Mouse (Mus musculus) forebrain, embryonic 11.5 days (tissue): Measurements from ENCODE around the gene Nt5c3b. TPM values are rescaled to one million over a fixed set of nuclear protein-coding genes. Genes with fewer than 3 reads are reported as not detected.
A peak's percentile ranks its signal among the peaks of the same experiment; 100 is the strongest.

Experiments used
- ATAC-seq: fragments of 200-750 bp; cut with Nextera tagmentation; replicated peaks from 2 replicates; pipeline ENCODE4 v1.8.0; 2017; ENCODE audit warnings: moderate TSS enrichment; ENCODE audit not compliant: low FRiP score
- DNase-seq: peaks from one replicate; pipeline ENCODE4 v3.0.0-alpha.2; 2017; ENCODE audit warnings: low spot score
- H3K27ac ChIP-seq: fragments of 300-500 bp; sonication (generic); 2 replicates; pipeline ENCODE4 v1.5.1; 2014; ENCODE audit warnings: low read depth, low read length
- H3K27me3 ChIP-seq: fragments of 300-500 bp; sonication (generic); 2 replicates; pipeline ENCODE4 v1.6.1; 2014; ENCODE audit warnings: mild to moderate bottlenecking, low read length, mixed read lengths; ENCODE audit not compliant: control insufficient read depth, insufficient read depth
- H3K36me3 ChIP-seq: fragments of 300-500 bp; sonication (generic); 2 replicates; pipeline ENCODE4 v1.6.1; 2014; ENCODE audit warnings: mild to moderate bottlenecking, low read length, moderate library complexity, mixed read lengths; ENCODE audit not compliant: control insufficient read depth, insufficient read depth
- H3K4me1 ChIP-seq: fragments of 300-500 bp; sonication (generic); replicated peaks from 2 replicates; pipeline ENCODE4 v1.6.1; 2014; ENCODE audit warnings: low read length, mixed read lengths; ENCODE audit not compliant: control insufficient read depth, insufficient read depth
- H3K4me2 ChIP-seq: fragments of 300-500 bp; sonication (generic); 2 replicates; pipeline ENCODE4 v1.6.1; 2014; ENCODE audit warnings: low read depth, mild to moderate bottlenecking, low read length, moderate library complexity, mixed read lengths; ENCODE audit not compliant: severe bottlenecking
- H3K4me3 ChIP-seq: fragments of 300-500 bp; sonication (generic); 2 replicates; pipeline ENCODE4 v1.5.1; 2014; ENCODE audit warnings: low read depth, low read length
- H3K9ac ChIP-seq: fragments of 300-500 bp; sonication (generic); 2 replicates; pipeline ENCODE4 v1.6.1; 2014; ENCODE audit warnings: low read length
- H3K9me3 ChIP-seq: fragments of 300-500 bp; sonication (generic); 2 replicates; pipeline ENCODE4 v1.6.1; 2016; ENCODE audit warnings: low read length, mixed read lengths; ENCODE audit not compliant: control insufficient read depth
- WGBS: fragments of 180-500 bp; shearing (Covaris S2); extraction: QIAGEN DNeasy Blood & Tissue Kit; methylation state at CpG from one replicate; pipeline ENCODE4 v1.1.7; 2014; 5-methylcytosine and 5-hydroxymethylcytosine counted together
- polyA plus RNA-seq: library from polyadenylated mRNA; unstranded; fragments of >200 nt; fragmentation: Nextera tagmentation; extraction: Ambion mirVana; gene quantifications from 2 replicates; pipeline ENCODE4 v1.2.1, GENCODE M21; 2014

Nt5c3b gene
- polyA plus RNA-seq, 1 experiment from 2014 or later, result 104 TPM

GRCm38 (mm10) chr11:100399320-100399719, 42.3 kb downstream of the Nt5c3b start:
- Histone ChIP-seq H3K4me2 (no peak overlapping the region), H3K9me3 (no peaks in the 10 kb centered on the region), H3K27ac (no peak overlapping the region), H3K4me1 (peaks cover 3% of the 10 kb centered on the region; the same call in 1 of the 2 replicates), H3K4me3 (no peak overlapping the region), H3K9ac (no peak overlapping the region), H3K36me3 (no peaks in the 10 kb centered on the region), H3K27me3 (peaks cover 19% of the 10 kb centered on the region)
- no peak for ATAC-seq
- WGBS, result 83% methylated on average over 9 of the region's 9 CpGs
- DNase-seq, result no peak

GRCm38 (mm10) chr11:100398517-100398916, 43.1 kb downstream of the Nt5c3b start:
- no peak overlapping the region for H3K4me3 ChIP-seq
- peaks cover 3% of the 10 kb centered on the region; the same call in 1 of the 2 replicates for H3K4me1 ChIP-seq
- no peak for ATAC-seq
- no peaks in the 10 kb centered on the region for H3K9me3 ChIP-seq
- no peak for DNase-seq
- peaks cover 19% of the 10 kb centered on the region for H3K27me3 ChIP-seq
- H3K9ac ChIP-seq, result no peak overlapping the region
- 93% methylated on average over 7 of the region's 7 CpGs for WGBS
- H3K27ac ChIP-seq, result no peak overlapping the region
- H3K4me2 ChIP-seq, result no peak overlapping the region
- H3K36me3 ChIP-seq, result no peaks in the 10 kb centered on the region

GRCm38 (mm10) chr11:100397600-100398389, 43.8 kb downstream of the Nt5c3b start, which contains the start of gene Jup:
Gene Jup, minus strand, starts transcription at chr11:100397763.
- H3K9ac ChIP-seq, result peak within 1 kb of the TSS; percentile 66
- DNase-seq, result peak; percentile 99
- peaks cover 3% of the 10 kb centered on the region; the same call in 1 of the 2 replicates for H3K4me1 ChIP-seq
- H3K9me3 ChIP-seq, result no peaks in the 10 kb centered on the region
- WGBS, result under 1% methylated on average over 37 of the region's 37 CpGs
- H3K4me3 ChIP-seq, result peak within 1 kb of the TSS; percentile 55
- no peak within 1 kb of the TSS; the same call in 1 of the 2 replicates for H3K27ac ChIP-seq
- no peaks in the 10 kb centered on the region for H3K36me3 ChIP-seq
- ATAC-seq, result peak; percentile 98
- H3K4me2 ChIP-seq, result peak within 1 kb of the TSS; percentile 70
- H3K27me3 ChIP-seq, result peaks cover 19% of the 10 kb centered on the region

- Histone ChIP-seq H3K9me3 (no peaks in the 10 kb centered on the region), H3K27ac (no peak overlapping the region; the same call in 1 of the 2 replicates), H3K27me3 (peaks cover 19% of the 10 kb centered on the region), H3K4me2 (peak overlapping the region; percentile 70), H3K9ac (peak overlapping the region; percentile 66), H3K36me3 (no peaks in the 10 kb centered on the region), H3K4me1 (peaks cover 3% of the 10 kb centered on the region; the same call in 1 of the 2 replicates), H3K4me3 (peak overlapping the region; percentile 55)
- DNase-seq (no peak), ATAC-seq (no peak; the same call in 1 of the 2 replicates)
- WGBS, result 3% methylated on average over 42 of the region's 42 CpGs
These were observed 44.6 kb downstream of the Nt5c3b start for GRCm38 (mm10) chr11:100396886-100397599.

GRCm38 (mm10) chr11:100395861-100396631, 45.6 kb downstream of the Nt5c3b start:
- no peak overlapping the region for H3K27ac ChIP-seq
- ATAC-seq, result no peak
- H3K4me3 ChIP-seq, result peak overlapping the region; percentile 55; the same call in 1 of the 2 replicates
- peaks cover 3% of the 10 kb centered on the region; the same call in 1 of the 2 replicates for H3K4me1 ChIP-seq
- 29% methylated on average over 17 of the region's 17 CpGs for WGBS
- no peaks in the 10 kb centered on the region for H3K36me3 ChIP-seq
- peak overlapping the region; percentile 70 for H3K4me2 ChIP-seq
- H3K9ac ChIP-seq, result no peak overlapping the region
- H3K27me3 ChIP-seq, result peaks cover 19% of the 10 kb centered on the region
- no peaks in the 10 kb centered on the region for H3K9me3 ChIP-seq
- DNase-seq, result peak; percentile 64

GRCm38 (mm10) chr11:100395200-100395599, 46.4 kb downstream of the Nt5c3b start:
- H3K4me1 ChIP-seq, result peaks cover 3% of the 10 kb centered on the region; the same call in 1 of the 2 replicates
- H3K36me3 ChIP-seq, result no peaks in the 10 kb centered on the region
- no peak overlapping the region for H3K27ac ChIP-seq
- no peak overlapping the region; the same call in 1 of the 2 replicates for H3K4me2 ChIP-seq
- ATAC-seq, result no peak
- no peak for DNase-seq
- WGBS, result 38% methylated on average over 11 of the region's 11 CpGs
- H3K4me3 ChIP-seq, result no peak overlapping the region
- H3K27me3 ChIP-seq, result peaks cover 19% of the 10 kb centered on the region
- no peaks in the 10 kb centered on the region for H3K9me3 ChIP-seq
- H3K9ac ChIP-seq, result no peak overlapping the region

- no peak for ATAC-seq
- H3K27me3 ChIP-seq, result peaks cover 19% of the 10 kb centered on the region
- no peak overlapping the region for H3K27ac ChIP-seq
- H3K36me3 ChIP-seq, result no peaks in the 10 kb centered on the region
- H3K4me1 ChIP-seq, result peaks cover 3% of the 10 kb centered on the region; the same call in 1 of the 2 replicates
- no peaks in the 10 kb centered on the region for H3K9me3 ChIP-seq
- no peak overlapping the region for H3K4me2 ChIP-seq
- no peak overlapping the region for H3K9ac ChIP-seq
- no peak for DNase-seq
- H3K4me3 ChIP-seq, result no peak overlapping the region
- 76% methylated on average over 5 of the region's 5 CpGs for WGBS
These were observed 47.1 kb downstream of the Nt5c3b start for GRCm38 (mm10) chr11:100394353-100395074.
